Mouse (Mus musculus): ENCODE results near the gene Spata9.

GRCm38 (mm10) chr13:75927951-75928350 lies 39.0 kb upstream of the Spata9 start:
- TF ChIP-seq SRF (IDR thresholded peaks at IDR 0.05; ENCODE audit: control insufficient read depth, insufficient read length, low read depth) = no peak
- TF ChIP-seq TCF12 (IDR thresholded peaks at IDR 0.05; ENCODE audit: insufficient read depth, poor library complexity, severe bottlenecking) = no peak
- TF ChIP-seq POLR2A (IDR thresholded peaks at IDR 0.05; ENCODE audit: insufficient read length, low read depth) = no peak
- no peak for TF ChIP-seq MAX (IDR thresholded peaks at IDR 0.05; ENCODE audit: low read depth)
- no peak for TF ChIP-seq POLR2AphosphoS2 (IDR thresholded peaks at IDR 0.05; ENCODE audit: insufficient read length, low read depth)
- TF ChIP-seq E2F4 (IDR thresholded peaks at IDR 0.05; ENCODE audit: insufficient read depth) = no peak
- TF ChIP-seq REST (IDR thresholded peaks at IDR 0.05; ENCODE audit: insufficient read depth, insufficient read length) = no peak
- no peak for TF ChIP-seq USF1 (IDR thresholded peaks at IDR 0.05; ENCODE audit: low read depth)

All from myocyte (in vitro differentiated cells).